Mouse (Mus musculus): ENCODE results near the gene Gm20503. TPM values are rescaled to one million over a fixed set of nuclear protein-coding genes. Genes with fewer than 3 reads are reported as not detected.

The Gm20503 gene
- polyA plus RNA-seq, 1 experiment: 0.08 TPM

DNA sequence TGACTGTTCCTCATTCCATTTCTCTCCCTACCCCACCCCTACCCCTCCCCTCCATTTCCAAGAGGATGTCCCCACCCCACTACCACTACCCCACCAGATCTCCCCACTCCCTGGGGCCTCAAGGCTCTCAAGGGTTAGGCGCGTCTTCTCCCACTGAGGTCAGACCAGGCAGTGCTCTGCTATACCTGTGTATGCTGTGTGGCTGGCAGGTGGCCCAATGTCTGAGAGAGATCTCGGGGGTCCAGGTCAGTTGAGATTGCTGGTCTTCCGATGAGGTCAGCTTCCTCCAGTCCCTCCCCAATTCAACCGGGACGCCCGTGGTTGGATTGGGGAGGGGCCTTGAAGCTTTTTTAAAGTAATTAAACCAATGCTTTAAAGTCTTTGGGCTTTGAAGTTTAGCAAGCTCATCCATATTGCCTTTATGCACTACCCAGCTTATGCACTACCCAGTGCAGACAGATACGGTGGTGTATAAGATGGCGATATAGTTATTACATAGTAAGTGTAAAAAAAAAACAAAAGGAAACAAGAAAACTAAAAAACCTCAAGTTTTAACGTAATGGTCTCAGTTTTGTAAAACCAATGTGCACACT is 31.4 kb downstream of the Gm20503 start:
- peaks cover 6% of the 10 kb centered on the region; the same call in 1 of the 2 replicates for H3K4me1 ChIP-seq (ENCODE audit: control insufficient read depth, insufficient read depth, low read length)
- peak overlapping the region; percentile 76 for H3K4me3 ChIP-seq (ENCODE audit: insufficient read depth, low read length)
- TF ChIP-seq CTCF (IDR thresholded peaks at IDR 0.05; ENCODE audit: extremely low read depth, insufficient read depth, low read length) (no peak), POLR2A (IDR thresholded peaks at IDR 0.05; ENCODE audit: extremely low read depth, insufficient read depth, low read length) (no peak)
- H3K27ac ChIP-seq (ENCODE audit: insufficient read depth, low read length): no peak overlapping the region

DNA sequence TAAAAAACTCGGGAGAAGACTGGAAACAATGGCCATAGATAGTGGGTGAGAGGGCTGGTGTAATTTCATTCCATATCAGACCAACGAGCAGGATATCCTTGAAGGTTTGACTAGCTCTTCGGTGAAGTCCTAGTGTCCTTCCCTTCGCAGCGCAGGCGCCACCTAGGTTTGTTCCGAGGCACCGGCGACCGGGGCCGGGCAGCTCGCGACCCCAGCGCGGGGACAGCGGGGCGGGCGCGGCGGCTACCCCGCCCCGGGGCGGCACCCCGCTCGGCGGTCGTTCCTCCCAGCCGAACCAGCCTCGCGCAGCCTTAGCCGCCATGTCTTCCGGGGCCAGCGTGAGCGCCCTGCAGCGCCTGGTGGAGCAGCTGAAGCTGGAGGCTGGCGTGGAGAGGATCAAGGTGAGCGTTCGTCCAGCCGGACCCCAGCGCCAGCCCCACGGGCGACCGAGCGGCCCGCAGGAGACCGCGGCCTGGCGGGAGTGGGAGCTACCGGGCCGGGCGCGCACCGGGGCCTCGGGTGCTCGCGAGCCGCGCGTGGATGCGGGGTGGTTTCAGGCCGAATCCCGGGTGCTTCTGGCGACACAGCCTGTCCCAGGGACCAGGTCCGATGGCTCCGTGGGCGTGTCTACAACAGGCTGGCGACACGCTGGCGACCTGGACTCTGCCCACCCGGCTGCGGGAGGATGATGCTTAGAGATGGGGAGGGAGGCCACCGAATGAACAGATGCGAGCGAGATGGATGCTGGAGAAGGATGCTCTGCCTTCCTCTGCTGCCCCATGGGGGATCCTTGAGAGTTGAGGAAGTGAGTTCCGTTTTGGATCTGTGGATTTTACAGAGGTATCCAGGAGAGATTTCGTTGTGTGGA is 32.1 kb downstream of the Gm20503 start, which contains the start of gene Gng10:
Gene Gng10, plus strand, starts transcription at position 171 of the 868 bp plus-strand sequence.
- Histone ChIP-seq H3K4me1 (ENCODE audit: control insufficient read depth, insufficient read depth, low read length) (peaks cover 6% of the 10 kb centered on the region; the same call in 1 of the 2 replicates), H3K4me3 (ENCODE audit: insufficient read depth, low read length) (peak within 1 kb of the TSS; percentile 76), H3K27ac (ENCODE audit: insufficient read depth, low read length) (peak within 1 kb of the TSS; percentile 89)
- no peak for TF ChIP-seq CTCF (IDR thresholded peaks at IDR 0.05; ENCODE audit: extremely low read depth, insufficient read depth, low read length)
- peak; percentile 34; the same call in 1 of the 2 replicates for TF ChIP-seq POLR2A (IDR thresholded peaks at IDR 0.05; ENCODE audit: extremely low read depth, insufficient read depth, low read length)

DNA sequence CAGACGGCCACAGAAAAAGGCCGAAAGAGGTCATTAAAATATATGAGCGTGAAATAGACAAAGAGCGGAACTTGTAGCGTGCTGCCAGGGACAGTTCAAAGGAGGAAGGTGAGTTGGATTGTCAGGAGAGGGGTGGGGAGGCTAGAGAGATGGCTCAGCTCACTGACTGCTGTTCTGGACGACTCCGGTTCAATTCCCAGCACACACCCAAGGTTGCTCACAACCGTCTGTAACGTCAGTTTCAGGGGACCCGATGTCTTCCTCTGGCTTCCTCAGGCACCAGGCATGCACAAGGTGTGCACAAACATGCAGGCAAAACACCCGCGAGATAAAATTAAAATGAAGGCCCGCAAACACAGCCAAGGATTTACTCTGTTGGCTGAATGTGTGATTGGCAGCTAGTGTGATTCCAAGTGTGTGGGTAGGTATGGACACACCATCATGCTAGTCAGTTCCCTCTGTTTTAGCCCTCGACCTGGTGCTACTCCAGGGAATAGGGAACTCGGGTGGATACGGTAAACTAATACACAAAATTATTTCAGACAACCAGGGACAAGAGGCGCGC is 32.9 kb downstream of the Gm20503 start:
- H3K4me3 ChIP-seq (ENCODE audit: insufficient read depth, low read length): peak overlapping the region; percentile 76
- peaks cover 6% of the 10 kb centered on the region; the same call in 1 of the 2 replicates for H3K4me1 ChIP-seq (ENCODE audit: control insufficient read depth, insufficient read depth, low read length)
- H3K27ac ChIP-seq (ENCODE audit: insufficient read depth, low read length): no peak overlapping the region
- no peak for TF ChIP-seq CTCF (IDR thresholded peaks at IDR 0.05; ENCODE audit: extremely low read depth, insufficient read depth, low read length)
- no peak for TF ChIP-seq POLR2A (IDR thresholded peaks at IDR 0.05; ENCODE audit: extremely low read depth, insufficient read depth, low read length)

DNA sequence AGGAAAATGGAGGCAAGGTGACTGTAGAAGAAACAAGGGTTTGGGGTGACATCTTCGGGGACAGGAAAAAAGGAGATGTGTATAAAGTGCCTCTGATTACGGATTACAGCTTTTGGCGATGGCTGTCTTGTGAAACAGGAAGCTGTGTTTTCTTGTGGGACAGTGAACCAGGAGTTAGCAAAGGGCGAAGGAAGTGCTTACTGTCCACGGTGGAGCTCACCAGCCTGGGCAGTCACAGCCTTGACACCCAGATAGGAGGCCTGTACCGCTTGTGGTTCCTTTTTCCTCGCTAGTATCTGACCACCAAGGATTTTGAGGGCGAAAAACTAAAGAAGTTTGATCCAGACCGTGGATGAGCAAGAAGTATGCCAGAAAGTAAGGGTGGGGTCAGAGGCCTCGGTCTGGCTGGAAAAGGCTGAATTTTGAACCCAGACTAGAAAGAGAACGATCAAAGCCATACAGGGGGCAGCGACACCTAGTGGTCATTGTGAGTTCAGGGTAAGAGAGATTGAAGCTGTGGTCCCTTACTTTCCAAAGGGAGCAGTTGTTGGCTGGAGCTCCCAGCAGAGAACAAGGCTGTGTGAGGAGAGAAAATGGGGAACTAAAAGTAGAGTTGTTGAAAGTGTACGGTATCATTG is 33.6 kb downstream of the Gm20503 start:
- Histone ChIP-seq H3K4me1 (ENCODE audit: control insufficient read depth, insufficient read depth, low read length) (peaks cover 6% of the 10 kb centered on the region; the same call in 1 of the 2 replicates), H3K4me3 (ENCODE audit: insufficient read depth, low read length) (peak overlapping the region; percentile 76; the same call in 1 of the 2 replicates), H3K27ac (ENCODE audit: insufficient read depth, low read length) (no peak overlapping the region)
- TF ChIP-seq CTCF (IDR thresholded peaks at IDR 0.05; ENCODE audit: extremely low read depth, insufficient read depth, low read length): peak; percentile 62
- TF ChIP-seq POLR2A (IDR thresholded peaks at IDR 0.05; ENCODE audit: extremely low read depth, insufficient read depth, low read length): no peak

DNA sequence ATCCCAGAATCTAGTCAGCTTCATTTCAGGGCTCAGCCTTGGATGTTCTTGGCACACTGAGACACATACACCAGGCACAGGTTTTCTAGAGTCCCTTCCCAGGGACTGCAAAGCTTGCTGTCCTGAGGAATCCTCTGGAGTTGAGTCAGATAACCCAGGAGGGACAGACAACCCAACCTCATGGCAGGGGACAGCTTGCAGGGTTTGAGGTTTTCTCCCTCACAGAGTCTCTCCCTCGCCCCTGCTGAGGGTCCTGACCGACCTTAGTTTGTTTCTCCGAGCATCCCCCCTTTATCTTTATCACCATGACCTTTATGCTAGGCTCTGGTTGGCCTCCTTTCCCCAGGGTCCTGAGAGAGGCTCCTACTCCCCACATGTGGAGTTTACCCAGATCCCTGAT is 34.5 kb downstream of the Gm20503 start:
- Histone ChIP-seq H3K4me1 (ENCODE audit: control insufficient read depth, insufficient read depth, low read length) (peaks cover 6% of the 10 kb centered on the region; the same call in 1 of the 2 replicates), H3K4me3 (ENCODE audit: insufficient read depth, low read length) (no peak overlapping the region), H3K27ac (ENCODE audit: insufficient read depth, low read length) (no peak overlapping the region)
- TF ChIP-seq POLR2A (IDR thresholded peaks at IDR 0.05; ENCODE audit: extremely low read depth, insufficient read depth, low read length) (no peak), CTCF (IDR thresholded peaks at IDR 0.05; ENCODE audit: extremely low read depth, insufficient read depth, low read length) (no peak)

DNA sequence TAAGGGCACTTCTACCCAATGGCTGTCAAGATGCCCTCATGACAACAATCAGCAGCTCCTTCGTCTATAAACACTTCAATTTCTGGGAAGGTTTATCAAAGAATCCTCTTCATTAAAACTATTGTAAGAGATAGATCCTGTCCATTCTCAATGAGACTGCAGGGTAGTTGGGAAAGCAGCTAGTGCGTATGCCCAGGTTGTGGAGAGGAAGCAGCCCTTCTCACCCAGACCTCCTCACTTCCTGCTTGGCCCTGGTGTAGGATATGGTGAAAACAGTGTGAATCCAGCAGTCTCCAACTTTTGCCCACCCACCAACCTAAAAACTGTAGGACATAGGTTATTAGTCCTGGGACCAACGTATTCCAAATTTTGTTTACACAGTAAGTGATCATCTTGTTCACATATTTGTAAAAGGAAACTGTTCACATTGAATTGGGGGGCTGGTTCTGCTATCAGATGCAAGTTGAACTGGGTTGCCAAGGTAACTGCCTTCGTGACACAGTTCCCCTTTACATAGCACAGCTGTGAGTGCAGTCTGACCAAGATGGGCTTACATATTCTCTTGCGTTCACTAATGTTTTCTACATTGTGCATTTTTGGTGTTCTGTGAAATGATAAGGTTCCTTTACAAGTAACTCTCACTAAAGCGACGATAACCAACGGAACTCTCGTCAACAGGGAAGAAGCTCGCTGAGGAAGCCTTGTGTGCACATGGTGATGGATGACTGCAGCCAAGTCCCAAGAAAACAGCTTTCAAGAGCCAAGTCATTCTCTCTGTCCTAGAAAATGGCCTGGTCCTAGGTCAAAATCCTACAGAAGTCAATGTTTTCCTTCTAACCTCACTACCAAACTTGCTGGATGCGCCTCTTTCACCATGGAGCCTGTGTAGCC is 37.6 kb downstream of the Gm20503 start:
- H3K4me1 ChIP-seq (ENCODE audit: control insufficient read depth, insufficient read depth, low read length): peaks cover 6% of the 10 kb centered on the region; the same call in 1 of the 2 replicates
- H3K4me3 ChIP-seq (ENCODE audit: insufficient read depth, low read length): no peak overlapping the region
- H3K27ac ChIP-seq (ENCODE audit: insufficient read depth, low read length): no peak overlapping the region
- no peak for TF ChIP-seq POLR2A (IDR thresholded peaks at IDR 0.05; ENCODE audit: extremely low read depth, insufficient read depth, low read length)
- no peak for TF ChIP-seq CTCF (IDR thresholded peaks at IDR 0.05; ENCODE audit: extremely low read depth, insufficient read depth, low read length)

DNA sequence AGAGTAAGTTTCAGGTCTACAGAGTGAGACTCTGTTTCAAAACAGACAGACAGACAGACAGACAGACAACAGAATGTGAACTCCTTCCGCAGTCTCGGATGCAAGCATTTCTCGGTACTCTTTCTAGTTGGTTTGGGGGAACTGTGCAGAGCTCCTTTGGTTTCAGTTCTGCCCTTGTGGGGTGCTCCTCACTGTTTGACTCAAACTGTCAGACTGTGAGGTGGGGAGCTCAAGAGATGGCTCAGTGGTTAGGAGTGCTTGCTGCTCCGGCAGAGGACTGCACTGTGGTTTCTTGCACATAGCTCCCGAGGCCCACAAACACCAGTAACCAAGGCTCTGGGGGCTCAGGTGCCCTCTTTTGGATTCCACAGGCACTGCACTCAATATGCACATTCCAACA is 40.1 kb downstream of the Gm20503 start:
- Histone ChIP-seq H3K4me3 (ENCODE audit: insufficient read depth, low read length) (no peak overlapping the region), H3K27ac (ENCODE audit: insufficient read depth, low read length) (no peak overlapping the region), H3K4me1 (ENCODE audit: control insufficient read depth, insufficient read depth, low read length) (no peaks in the 10 kb centered on the region)
- TF ChIP-seq POLR2A (IDR thresholded peaks at IDR 0.05; ENCODE audit: extremely low read depth, insufficient read depth, low read length) (no peak), CTCF (IDR thresholded peaks at IDR 0.05; ENCODE audit: extremely low read depth, insufficient read depth, low read length) (no peak)

DNA sequence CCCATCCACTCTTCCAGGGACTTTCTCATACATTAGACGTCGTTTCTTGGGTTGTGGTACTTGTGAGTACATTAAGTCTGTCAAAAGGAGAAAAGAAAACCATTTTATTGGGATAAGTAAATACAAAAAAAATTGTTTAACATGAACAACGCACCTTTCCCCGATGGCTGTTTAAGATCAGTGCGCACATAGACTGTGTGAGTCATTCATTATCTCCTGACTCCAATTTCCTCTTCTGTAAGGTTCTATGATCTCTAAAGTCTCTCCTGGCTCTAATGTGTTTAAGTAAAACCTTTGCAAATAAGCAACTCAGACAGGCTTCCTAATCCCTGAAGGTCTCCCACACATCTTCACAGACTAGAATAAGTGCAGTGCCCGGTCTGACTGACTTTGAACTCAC is 40.9 kb downstream of the Gm20503 start:
- Histone ChIP-seq H3K4me3 (ENCODE audit: insufficient read depth, low read length) (no peak overlapping the region), H3K4me1 (ENCODE audit: control insufficient read depth, insufficient read depth, low read length) (no peaks in the 10 kb centered on the region), H3K27ac (ENCODE audit: insufficient read depth, low read length) (no peak overlapping the region)
- TF ChIP-seq CTCF (IDR thresholded peaks at IDR 0.05; ENCODE audit: extremely low read depth, insufficient read depth, low read length): no peak
- TF ChIP-seq POLR2A (IDR thresholded peaks at IDR 0.05; ENCODE audit: extremely low read depth, insufficient read depth, low read length): no peak

All from cortical plate, adult 2 months (tissue).